Mouse (Mus musculus): ENCODE measurements around the gene Pdzd11. TPM values are rescaled to one million over a fixed set of nuclear protein-coding genes. Genes with fewer than 3 reads are reported as not detected.
A peak's percentile ranks its signal among the peaks of the same experiment; 100 is the strongest.

Gene Pdzd11
- polyA plus RNA-seq (2015; fragmentation: Nextera tagmentation; extraction: Ambion mirVana) = 112 and 113 TPM in 2 replicates

DNA sequence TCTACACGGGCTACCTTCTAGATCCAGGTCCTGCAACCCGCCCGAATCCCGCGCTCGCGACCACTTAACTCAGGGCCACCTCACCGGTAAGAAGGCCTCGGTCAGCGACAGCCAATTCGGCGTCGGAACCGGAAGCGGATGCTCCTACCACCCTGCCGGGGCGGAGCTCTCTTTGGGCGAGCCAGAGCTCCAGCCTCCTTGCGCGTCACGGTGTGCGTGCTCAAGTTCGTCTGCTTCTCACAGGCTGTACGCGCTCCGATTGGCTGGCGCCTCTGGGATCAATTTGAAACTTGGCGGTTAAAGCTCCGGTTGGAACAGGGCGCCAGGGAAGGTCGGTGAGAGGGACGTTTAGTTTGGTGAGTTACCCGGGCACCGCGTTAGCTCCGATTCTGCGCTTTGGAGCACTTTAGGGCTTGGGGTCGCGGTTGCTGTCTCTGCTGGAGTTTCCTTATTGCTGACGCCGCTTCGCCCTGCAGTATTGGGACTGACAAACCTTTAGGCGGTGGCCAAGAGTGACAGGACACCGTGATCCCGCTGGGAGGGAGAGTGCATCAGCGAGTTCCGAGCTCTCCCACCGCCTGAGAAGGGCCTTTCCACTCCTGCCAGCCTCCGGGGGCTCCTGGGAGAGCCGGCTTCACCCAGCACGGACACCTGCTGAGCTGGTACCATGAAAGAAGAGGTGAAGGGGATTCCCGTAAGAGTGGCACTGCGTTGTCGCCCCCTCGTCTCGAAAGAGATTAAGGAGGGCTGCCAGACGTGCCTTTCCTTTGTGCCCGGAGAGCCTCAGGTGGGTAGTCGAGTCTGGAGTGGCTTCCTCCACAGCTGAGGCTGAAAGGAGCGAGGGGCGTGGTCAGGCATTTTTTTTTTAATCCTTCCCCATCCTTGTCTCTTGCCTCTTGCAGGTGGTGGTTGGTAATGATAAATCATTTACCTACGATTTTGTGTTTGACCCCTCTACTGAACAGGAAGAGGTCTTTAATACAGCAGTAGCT is at the start of gene Pdzd11:
Gene Pdzd11, minus strand, starts transcription at position 767 of the 992 bp plus-strand sequence.
- Histone ChIP-seq H3K4me2 (replicated peaks) (peak within 1 kb of the TSS; percentile 74), H3K9me3 (no peaks in the 10 kb centered on the region), H3K9ac (replicated peaks) (peak within 1 kb of the TSS; percentile 63), H3K4me1 (peaks cover 10% of the 10 kb centered on the region), H3K36me3 (peaks cover 10% of the 10 kb centered on the region; the same call in 1 of the 2 replicates), H3K27ac (replicated peaks) (0 out of 2 replicates have a peak within 1 kb of the TSS, but pooled peaks have one; percentile 43), H3K4me3 (peak within 1 kb of the TSS; percentile 55), H3K27me3 (no peaks in the 10 kb centered on the region)
- ATAC-seq (replicated peaks) = peak; percentile 100
- WGBS = 19% methylated on average over 62 of the region's 62 CpGs

DNA sequence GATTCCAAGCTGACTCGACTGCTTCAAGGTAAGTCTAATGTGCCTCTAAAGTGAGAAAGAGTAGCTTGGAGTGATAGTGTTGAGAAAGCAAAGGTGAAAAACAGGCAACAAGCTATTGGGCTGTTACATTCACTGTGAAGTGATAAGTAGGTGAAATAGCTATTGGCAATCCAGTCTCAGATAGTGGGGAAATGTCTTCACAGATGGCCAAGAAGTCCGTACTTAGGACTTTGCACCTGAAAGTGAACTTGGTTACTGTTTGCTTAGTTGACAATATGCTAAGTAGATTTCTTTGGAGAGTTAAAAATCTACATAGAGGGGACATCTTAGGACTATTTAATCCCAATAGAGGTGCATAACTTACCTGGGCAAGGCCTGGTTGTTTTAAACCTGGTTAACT is 38.5 kb upstream of the Pdzd11 start:
- H3K4me1 ChIP-seq = no peaks in the 10 kb centered on the region
- ATAC-seq (replicated peaks) = no peak
- no peak overlapping the region for H3K27ac ChIP-seq (replicated peaks)
- no peak overlapping the region for H3K4me2 ChIP-seq (replicated peaks)
- no peaks in the 10 kb centered on the region for H3K36me3 ChIP-seq
- WGBS = 93% methylated on average over 2 of the region's 2 CpGs
- no peaks in the 10 kb centered on the region for H3K9me3 ChIP-seq
- H3K27me3 ChIP-seq = no peaks in the 10 kb centered on the region
- H3K9ac ChIP-seq (replicated peaks) = no peak overlapping the region
- no peak overlapping the region for H3K4me3 ChIP-seq

DNA sequence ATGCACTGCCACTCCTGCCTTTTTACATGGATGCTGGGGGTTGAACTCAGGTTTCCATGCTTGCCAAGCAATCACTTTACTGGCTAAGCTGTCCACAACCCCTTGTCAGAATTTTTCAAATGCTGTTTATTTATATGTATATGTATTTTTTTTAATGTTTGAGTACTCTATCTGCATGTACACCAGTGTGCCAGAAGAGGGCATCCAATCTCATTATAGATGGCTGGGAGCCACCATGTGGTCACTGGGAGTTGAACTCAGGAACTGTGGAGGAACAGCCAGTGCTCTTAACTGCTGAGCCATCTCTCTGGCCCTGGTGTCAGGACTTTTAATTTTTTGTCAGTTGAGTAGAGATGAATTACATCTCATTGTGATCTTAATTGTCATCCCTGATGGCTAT is 26.5 kb upstream of the Pdzd11 start:
- Histone ChIP-seq H3K4me3 (no peak overlapping the region), H3K9ac (replicated peaks) (no peak overlapping the region), H3K36me3 (no peaks in the 10 kb centered on the region), H3K4me2 (replicated peaks) (no peak overlapping the region), H3K27ac (replicated peaks) (no peak overlapping the region), H3K27me3 (no peaks in the 10 kb centered on the region), H3K4me1 (no peaks in the 10 kb centered on the region), H3K9me3 (no peaks in the 10 kb centered on the region)
- ATAC-seq (replicated peaks) = no peak

GRCm38 (mm10) chrX:100638477-100638876 is 12.1 kb upstream of the Pdzd11 start:
- Histone ChIP-seq H3K9me3 (no peaks in the 10 kb centered on the region), H3K36me3 (no peaks in the 10 kb centered on the region), H3K4me3 (no peak overlapping the region), H3K27ac (replicated peaks) (no peak overlapping the region), H3K9ac (replicated peaks) (no peak overlapping the region), H3K27me3 (no peaks in the 10 kb centered on the region), H3K4me2 (replicated peaks) (no peak overlapping the region), H3K4me1 (no peaks in the 10 kb centered on the region)
- 90% methylated on average over 8 of the region's 8 CpGs for WGBS
- ATAC-seq (replicated peaks) = no peak

- no peak overlapping the region for H3K27ac ChIP-seq (replicated peaks)
- no peak overlapping the region for H3K4me3 ChIP-seq
- H3K4me2 ChIP-seq (replicated peaks) = no peak overlapping the region
- H3K4me1 ChIP-seq = peaks cover 10% of the 10 kb centered on the region
- ATAC-seq (replicated peaks) = no peak
- 84% methylated on average over 2 of the region's 2 CpGs for WGBS
- no peaks in the 10 kb centered on the region for H3K36me3 ChIP-seq
- no peak overlapping the region for H3K9ac ChIP-seq (replicated peaks)
- no peaks in the 10 kb centered on the region for H3K27me3 ChIP-seq
- H3K9me3 ChIP-seq = no peaks in the 10 kb centered on the region
Measured at GRCm38 (mm10) chrX:100629076-100629475, 2.7 kb upstream of the Pdzd11 start.

- Histone ChIP-seq H3K27me3 (no peaks in the 10 kb centered on the region), H3K27ac (replicated peaks) (0 out of 2 replicates have a peak within 1 kb of the TSS, but pooled peaks have one; percentile 43), H3K4me3 (peak within 1 kb of the TSS; percentile 55), H3K4me1 (peaks cover 10% of the 10 kb centered on the region), H3K9me3 (no peaks in the 10 kb centered on the region), H3K9ac (replicated peaks) (peak within 1 kb of the TSS; percentile 63), H3K4me2 (replicated peaks) (peak within 1 kb of the TSS; percentile 74), H3K36me3 (peaks cover 10% of the 10 kb centered on the region; the same call in 1 of the 2 replicates)
- no peak for ATAC-seq (replicated peaks)
- WGBS = 18% methylated on average over 3 of the region's 3 CpGs
Measured at GRCm38 (mm10) chrX:100625546-100625801, 894 bp downstream of the Pdzd11 start, which contains the start of gene Kif4. TSS of gene Kif4 (plus strand) at chrX:100625737.

GRCm38 (mm10) chrX:100625146-100625545 is 1.2 kb downstream of the Pdzd11 start:
- peaks cover 10% of the 10 kb centered on the region for H3K4me1 ChIP-seq
- ATAC-seq (replicated peaks) = no peak
- H3K4me2 ChIP-seq (replicated peaks) = peak overlapping the region; percentile 74
- peak overlapping the region; percentile 55 for H3K4me3 ChIP-seq
- peak overlapping the region; percentile 63 for H3K9ac ChIP-seq (replicated peaks)
- WGBS = 41% methylated on average over 7 of the region's 7 CpGs
- no peak overlapping the region for H3K27ac ChIP-seq (replicated peaks)
- H3K36me3 ChIP-seq = peaks cover 10% of the 10 kb centered on the region; the same call in 1 of the 2 replicates
- no peaks in the 10 kb centered on the region for H3K27me3 ChIP-seq
- no peaks in the 10 kb centered on the region for H3K9me3 ChIP-seq

- WGBS = 84% methylated on average over 4 of the region's 4 CpGs
- H3K27ac ChIP-seq (replicated peaks) = no peak overlapping the region
- ATAC-seq (replicated peaks) = no peak
- peaks cover 10% of the 10 kb centered on the region for H3K4me1 ChIP-seq
- H3K9me3 ChIP-seq = no peaks in the 10 kb centered on the region
- no peak overlapping the region for H3K4me3 ChIP-seq
- peaks cover 10% of the 10 kb centered on the region; the same call in 1 of the 2 replicates for H3K36me3 ChIP-seq
- H3K9ac ChIP-seq (replicated peaks) = no peak overlapping the region
- H3K27me3 ChIP-seq = no peaks in the 10 kb centered on the region
- H3K4me2 ChIP-seq (replicated peaks) = no peak overlapping the region
Measured at GRCm38 (mm10) chrX:100624242-100624641, 2.1 kb downstream of the Pdzd11 start.

DNA sequence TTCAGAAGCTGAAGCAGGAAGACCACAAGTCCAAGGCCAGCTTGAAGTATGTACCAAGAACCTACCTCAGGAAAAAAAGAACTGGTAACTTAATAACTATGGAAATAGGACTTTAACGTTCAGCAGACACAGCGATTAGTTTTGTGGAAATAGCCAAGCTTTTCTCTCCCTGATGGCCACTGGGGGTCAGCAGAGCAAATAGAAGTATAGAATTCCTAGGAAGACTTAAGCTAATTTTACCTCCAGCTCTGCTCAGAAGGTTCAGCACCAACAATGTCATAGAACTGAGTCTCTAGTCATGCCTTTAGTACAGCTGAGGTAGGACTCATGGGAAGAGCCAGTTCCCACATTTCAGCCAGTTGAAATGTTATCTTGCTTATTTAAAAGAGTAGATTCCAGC is 5.0 kb downstream of the Pdzd11 start:
- Histone ChIP-seq H3K36me3 (peaks cover 10% of the 10 kb centered on the region; the same call in 1 of the 2 replicates), H3K27me3 (no peaks in the 10 kb centered on the region), H3K4me2 (replicated peaks) (no peak overlapping the region), H3K4me1 (peaks cover 6% of the 10 kb centered on the region), H3K27ac (replicated peaks) (no peak overlapping the region), H3K4me3 (no peak overlapping the region), H3K9me3 (no peaks in the 10 kb centered on the region), H3K9ac (replicated peaks) (no peak overlapping the region)
- 65% methylated on average over 2 of the region's 2 CpGs for WGBS
- no peak for ATAC-seq (replicated peaks)

GRCm38 (mm10) chrX:100618488-100618887 is 7.9 kb downstream of the Pdzd11 start:
- WGBS = 63% methylated on average over 3 of the region's 3 CpGs
- Histone ChIP-seq H3K27ac (replicated peaks) (no peak overlapping the region), H3K9ac (replicated peaks) (no peak overlapping the region), H3K4me2 (replicated peaks) (no peak overlapping the region), H3K27me3 (no peaks in the 10 kb centered on the region), H3K9me3 (no peaks in the 10 kb centered on the region), H3K4me3 (no peak overlapping the region), H3K4me1 (no peaks in the 10 kb centered on the region), H3K36me3 (peaks cover 10% of the 10 kb centered on the region; the same call in 1 of the 2 replicates)
- no peak for ATAC-seq (replicated peaks)

GRCm38 (mm10) chrX:100605314-100605713 is 21.1 kb downstream of the Pdzd11 start, which contains the start of gene Arr3:
TSS of gene Arr3 (plus strand) at chrX:100605497.
- Histone ChIP-seq H3K36me3 (no peaks in the 10 kb centered on the region), H3K27me3 (no peaks in the 10 kb centered on the region), H3K9me3 (no peaks in the 10 kb centered on the region), H3K9ac (replicated peaks) (no peak within 1 kb of the TSS), H3K4me1 (no peaks in the 10 kb centered on the region), H3K4me2 (replicated peaks) (no peak within 1 kb of the TSS), H3K4me3 (no peak within 1 kb of the TSS), H3K27ac (replicated peaks) (no peak within 1 kb of the TSS)
- no peak for ATAC-seq (replicated peaks)
- WGBS = 36% methylated on average over 1 of the region's 1 CpGs

- H3K9ac ChIP-seq (replicated peaks) = no peak overlapping the region
- no peaks in the 10 kb centered on the region for H3K9me3 ChIP-seq
- H3K27ac ChIP-seq (replicated peaks) = no peak overlapping the region
- H3K4me3 ChIP-seq = no peak overlapping the region
- no peaks in the 10 kb centered on the region for H3K4me1 ChIP-seq
- H3K4me2 ChIP-seq (replicated peaks) = no peak overlapping the region
- no peaks in the 10 kb centered on the region for H3K27me3 ChIP-seq
- no peaks in the 10 kb centered on the region for H3K36me3 ChIP-seq
- WGBS = 70% methylated on average over 4 of the region's 4 CpGs
- no peak for ATAC-seq (replicated peaks)
Measured at GRCm38 (mm10) chrX:100599755-100600154, 26.6 kb downstream of the Pdzd11 start.

Data from forebrain, embryonic 15.5 days (tissue).